Mouse (Mus musculus) forebrain, embryonic 15.5 days (tissue): ENCODE data around the gene Ddx19b. TPM values are rescaled to one million over a fixed set of nuclear protein-coding genes. Genes with fewer than 3 reads are reported as not detected.
"Not testable (repeated sequence)": the region's sequence is repeated elsewhere in the genome, so short reads cannot be mapped to it uniquely, and the experiment has no call there.

Experiments used
- ATAC-seq: fragments of 200-750 bp; cut with Nextera tagmentation; replicated peaks from 2 replicates; pipeline ENCODE4 v1.8.0; 2017; ENCODE audit warnings: mild to moderate bottlenecking, moderate TSS enrichment, moderate library complexity
- H3K27ac ChIP-seq: fragments of 300-500 bp; sonication (generic); replicated peaks from 2 replicates; pipeline ENCODE4 v1.5.1; 2015; ENCODE audit warnings: mild to moderate bottlenecking, inconsistent platforms
- H3K27me3 ChIP-seq: fragments of 300-500 bp; sonication (generic); 2 replicates; pipeline ENCODE4 v1.6.1; 2015; ENCODE audit warnings: inconsistent platforms
- H3K36me3 ChIP-seq: fragments of 300-500 bp; sonication (generic); 2 replicates; pipeline ENCODE4 v1.6.1; 2015; ENCODE audit warnings: mild to moderate bottlenecking, inconsistent platforms
- H3K4me1 ChIP-seq: fragments of 300-500 bp; sonication (generic); 2 replicates; pipeline ENCODE4 v1.6.1; 2015; ENCODE audit warnings: inconsistent platforms
- H3K4me2 ChIP-seq: fragments of 300-500 bp; sonication (generic); replicated peaks from 2 replicates; pipeline ENCODE4 v1.6.1; 2015; ENCODE audit warnings: mild to moderate bottlenecking, inconsistent platforms
- H3K4me3 ChIP-seq: fragments of 300-500 bp; sonication (generic); 2 replicates; pipeline ENCODE4 v1.5.1; 2015; ENCODE audit warnings: mild to moderate bottlenecking, inconsistent platforms
- H3K9ac ChIP-seq: fragments of 300-500 bp; sonication (generic); replicated peaks from 2 replicates; pipeline ENCODE4 v1.6.1; 2015; ENCODE audit warnings: mild to moderate bottlenecking, inconsistent platforms
- H3K9me3 ChIP-seq: fragments of 300-500 bp; sonication (generic); 2 replicates; pipeline ENCODE4 v1.6.1; 2016; ENCODE audit warnings: inconsistent platforms
- WGBS: fragments of 180-500 bp; shearing (Covaris S2); methylation state at CpG from one replicate; pipeline ENCODE4 v1.1.7; 2015; ENCODE audit warnings: mixed read lengths; 5-methylcytosine and 5-hydroxymethylcytosine counted together
- polyA plus RNA-seq: library from polyadenylated mRNA; unstranded; fragments of >200 nt; fragmentation: Nextera tagmentation; extraction: Ambion mirVana; gene quantifications from 2 replicates; pipeline ENCODE4 v1.2.1, GENCODE M21; 2015

The Ddx19b gene
- 8.2 and 8.9 TPM in 2 replicates for polyA plus RNA-seq

DNA sequence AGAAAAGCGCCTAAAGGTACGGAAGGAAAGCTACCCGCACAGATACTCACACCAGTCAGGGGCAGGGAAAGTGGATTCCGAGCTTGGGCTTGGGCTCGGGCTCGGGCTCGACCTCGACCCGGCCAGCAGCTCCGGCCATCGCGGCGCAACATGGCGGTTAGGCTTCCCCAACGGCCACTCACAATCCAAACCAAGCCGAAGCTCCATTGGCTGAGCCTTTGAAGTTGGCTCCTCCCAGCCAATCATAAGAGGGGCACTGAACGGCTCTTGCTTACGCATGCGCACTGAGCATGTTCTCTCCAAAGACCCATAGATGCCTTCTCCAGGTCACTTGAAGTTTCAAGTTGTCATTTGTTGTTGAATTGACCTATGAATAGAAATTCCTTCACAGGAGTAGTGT lies at the start of gene Ddx19b:
Ddx19b (minus strand) TSS at position 180 of the 400 bp plus-strand sequence.
- ATAC-seq: no peak
- peaks cover 10% of the 10 kb centered on the region; the same call in 1 of the 2 replicates for H3K27me3 ChIP-seq
- H3K4me1 ChIP-seq: peaks cover 38% of the 10 kb centered on the region
- H3K9me3 ChIP-seq: no peaks in the 10 kb centered on the region
- no peak within 1 kb of the TSS for H3K27ac ChIP-seq
- H3K9ac ChIP-seq: no peak within 1 kb of the TSS
- 97% methylated on average over 19 of the region's 19 CpGs for WGBS
- H3K4me3 ChIP-seq: no peak within 1 kb of the TSS
- no peak within 1 kb of the TSS for H3K4me2 ChIP-seq
- peaks cover 3% of the 10 kb centered on the region; the same call in 1 of the 2 replicates for H3K36me3 ChIP-seq

DNA sequence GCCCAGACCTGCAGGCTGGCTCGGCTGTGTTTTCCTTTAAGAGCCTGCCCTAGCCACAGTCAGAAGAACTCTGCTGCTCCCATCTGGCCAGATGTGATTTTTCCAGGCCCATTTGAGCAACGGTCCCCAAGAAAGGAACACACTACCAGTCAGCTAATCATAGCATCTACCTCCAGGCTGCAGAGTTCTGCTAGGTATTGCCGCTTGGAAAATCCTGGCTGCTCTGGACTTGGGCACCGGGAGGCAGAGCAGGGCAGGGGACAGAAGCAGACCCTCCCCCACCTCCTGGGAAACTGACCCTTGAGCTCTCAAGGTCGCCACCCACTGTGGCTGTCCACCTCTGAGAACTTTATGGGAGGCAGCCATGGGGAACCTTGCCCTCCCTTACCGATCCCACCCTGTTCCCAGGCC lies 48.3 kb upstream of the Ddx19b start:
- no peak overlapping the region for H3K9ac ChIP-seq
- H3K4me2 ChIP-seq: no peak overlapping the region
- no peak for ATAC-seq
- H3K4me1 ChIP-seq: no peaks in the 10 kb centered on the region
- H3K27me3 ChIP-seq: no peaks in the 10 kb centered on the region
- no peaks in the 10 kb centered on the region for H3K9me3 ChIP-seq
- no peak overlapping the region for H3K4me3 ChIP-seq
- H3K36me3 ChIP-seq: no peaks in the 10 kb centered on the region
- no peak overlapping the region for H3K27ac ChIP-seq
- WGBS: 41% methylated on average over 6 of the region's 6 CpGs

DNA sequence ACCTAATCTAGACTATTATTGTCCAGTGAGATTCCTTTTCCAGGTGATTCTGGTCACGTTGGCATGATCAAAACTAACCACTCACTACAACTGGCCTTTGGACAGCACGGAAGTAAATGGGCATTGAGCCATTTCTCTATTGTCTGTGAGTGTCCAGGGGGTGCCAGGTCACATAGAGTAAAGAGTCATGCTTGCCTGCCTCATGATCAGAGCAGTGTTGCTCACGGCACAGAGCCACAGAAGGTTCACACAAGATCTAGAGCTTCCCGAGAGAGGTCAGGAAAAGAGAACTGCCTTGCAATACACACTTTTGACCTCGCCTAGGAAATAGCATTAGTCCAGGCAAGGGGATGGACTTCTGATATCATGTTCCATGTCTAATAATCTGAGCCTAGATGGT lies 47.9 kb upstream of the Ddx19b start:
- 64% methylated on average over 5 of the region's 5 CpGs for WGBS
- Histone ChIP-seq H3K27me3 (no peaks in the 10 kb centered on the region), H3K27ac (no peak overlapping the region), H3K36me3 (no peaks in the 10 kb centered on the region), H3K9me3 (no peaks in the 10 kb centered on the region), H3K4me2 (no peak overlapping the region), H3K9ac (no peak overlapping the region), H3K4me3 (no peak overlapping the region), H3K4me1 (no peaks in the 10 kb centered on the region)
- ATAC-seq: no peak

DNA sequence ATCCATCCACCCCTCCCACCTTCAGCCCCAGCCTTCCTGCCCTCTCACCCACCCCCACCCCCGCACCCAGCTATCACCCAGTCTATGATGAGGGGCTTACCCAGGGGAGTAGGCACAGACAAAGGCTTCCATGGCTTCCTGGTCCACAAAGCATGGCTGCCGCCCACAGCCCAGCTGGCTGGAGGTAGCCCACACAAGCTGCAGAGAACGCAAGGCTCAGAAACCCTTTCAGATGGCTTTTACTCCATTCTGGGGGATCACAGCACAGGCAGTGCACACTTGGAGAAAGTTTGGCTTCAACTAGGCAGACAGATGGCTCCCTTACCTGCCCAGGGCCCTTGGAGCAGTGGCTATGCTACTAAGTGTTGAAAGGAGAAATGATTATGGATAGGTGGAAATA lies 44.4 kb upstream of the Ddx19b start:
- H3K9ac ChIP-seq: no peak overlapping the region
- H3K27me3 ChIP-seq: no peaks in the 10 kb centered on the region
- no peak overlapping the region for H3K27ac ChIP-seq
- no peak for ATAC-seq
- WGBS: 67% methylated on average over 3 of the region's 3 CpGs
- no peak overlapping the region for H3K4me3 ChIP-seq
- H3K9me3 ChIP-seq: no peaks in the 10 kb centered on the region
- no peaks in the 10 kb centered on the region for H3K4me1 ChIP-seq
- no peaks in the 10 kb centered on the region for H3K36me3 ChIP-seq
- H3K4me2 ChIP-seq: no peak overlapping the region

DNA sequence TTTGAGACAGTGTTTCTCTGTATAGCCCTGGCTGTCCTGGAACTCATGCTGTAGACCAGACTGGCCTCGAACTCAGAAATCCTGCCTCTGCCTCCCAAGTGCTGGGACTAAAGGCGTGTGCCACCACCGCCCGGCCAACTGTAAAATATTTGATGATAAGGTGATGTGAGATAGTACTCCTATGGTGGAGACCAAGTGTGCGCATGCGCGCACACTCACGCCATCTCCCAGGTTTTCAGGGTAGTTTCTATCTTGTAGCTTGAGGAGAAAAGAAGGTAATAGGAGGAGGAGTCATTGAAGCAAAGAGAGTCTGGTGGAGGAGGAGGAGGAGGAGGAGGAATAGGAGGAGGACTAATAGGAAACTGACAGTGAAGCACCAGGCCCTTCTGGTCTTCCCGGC lies 37.1 kb upstream of the Ddx19b start:
- ATAC-seq, H3K4me1 ChIP-seq, H3K27ac ChIP-seq, H3K9me3 ChIP-seq, H3K4me2 ChIP-seq, H3K9ac ChIP-seq, H3K4me3 ChIP-seq, H3K36me3 ChIP-seq, H3K27me3 ChIP-seq: not testable (repeated sequence)
- WGBS: 94% methylated on average over 9 of the region's 9 CpGs

DNA sequence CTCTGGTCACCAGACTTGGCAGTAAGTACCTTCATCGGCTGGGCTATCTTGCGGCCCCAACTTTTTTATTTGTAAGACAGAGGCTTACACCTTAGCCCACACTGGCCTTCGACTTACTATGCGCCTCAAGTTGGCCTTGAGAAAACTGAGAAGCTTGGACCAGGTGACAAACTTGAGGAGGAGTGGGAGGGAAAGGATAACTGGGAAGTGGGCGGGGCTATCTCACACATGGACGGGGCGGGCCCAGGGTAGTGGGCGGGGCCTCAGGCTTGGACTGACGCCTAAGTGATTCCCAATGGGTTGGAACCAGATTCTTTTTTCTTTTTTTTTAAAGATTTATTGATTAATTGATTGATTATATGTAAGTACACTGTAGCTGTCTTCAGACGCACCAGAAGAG lies 35.9 kb upstream of the Ddx19b start:
- H3K9me3 ChIP-seq: no peaks in the 10 kb centered on the region
- no peaks in the 10 kb centered on the region for H3K36me3 ChIP-seq
- H3K4me2 ChIP-seq: no peak overlapping the region
- H3K9ac ChIP-seq: no peak overlapping the region
- no peaks in the 10 kb centered on the region for H3K27me3 ChIP-seq
- no peak overlapping the region for H3K4me3 ChIP-seq
- ATAC-seq: no peak
- no peak overlapping the region for H3K27ac ChIP-seq
- peaks cover 5% of the 10 kb centered on the region for H3K4me1 ChIP-seq
- 28% methylated on average over 10 of the region's 10 CpGs for WGBS

DNA sequence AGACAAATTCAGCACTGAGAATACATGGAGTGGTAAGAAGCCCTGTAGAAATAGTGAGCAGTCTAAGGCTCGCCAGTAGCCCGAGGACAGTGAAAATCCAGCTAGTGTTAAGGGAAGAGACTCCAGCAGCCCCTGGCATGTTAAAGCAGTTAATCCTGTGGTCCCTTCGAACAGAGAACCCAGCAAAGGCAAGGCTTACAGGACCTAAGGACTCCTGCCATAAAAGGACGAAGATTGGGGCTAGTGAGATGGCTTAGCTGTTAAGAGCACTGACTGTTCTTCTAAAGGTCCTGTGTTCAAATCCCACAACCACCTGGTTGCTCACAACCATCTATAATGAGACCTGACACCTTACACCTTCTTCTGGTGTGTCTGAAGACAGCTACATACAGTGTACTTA lies 34.8 kb upstream of the Ddx19b start:
- Histone ChIP-seq H3K4me1 (peaks cover 10% of the 10 kb centered on the region), H3K36me3 (no peaks in the 10 kb centered on the region), H3K9me3 (no peaks in the 10 kb centered on the region), H3K27me3 (no peaks in the 10 kb centered on the region), H3K4me3 (no peak overlapping the region), H3K9ac (no peak overlapping the region), H3K4me2 (no peak overlapping the region), H3K27ac (no peak overlapping the region)
- 71% methylated on average over 4 of the region's 4 CpGs for WGBS
- ATAC-seq: no peak

DNA sequence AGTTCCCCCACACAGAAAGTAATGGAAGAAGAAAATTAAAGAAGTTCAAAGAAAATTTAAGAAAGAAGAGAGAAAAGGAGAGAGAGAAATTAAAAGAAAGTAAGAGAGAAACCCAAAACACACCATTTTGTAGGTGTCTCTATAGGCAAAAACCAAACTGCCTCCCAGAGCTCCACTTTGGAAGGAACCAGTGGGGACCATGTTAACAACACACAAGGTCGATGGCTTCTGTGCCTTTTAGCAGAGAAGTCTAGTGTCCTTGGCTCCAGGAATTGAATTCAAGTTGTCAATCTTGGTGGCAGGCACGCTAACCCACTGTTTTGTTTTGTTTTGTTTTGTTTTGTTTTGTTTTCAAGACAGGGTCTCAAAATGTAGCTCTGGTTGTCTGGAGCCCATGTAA lies 31.3 kb upstream of the Ddx19b start:
- Histone ChIP-seq H3K9me3 (no peaks in the 10 kb centered on the region), H3K4me3 (peak overlapping the region; percentile 91), H3K27ac (peak overlapping the region; percentile 55; the same call in 1 of the 2 replicates), H3K36me3 (0 out of 2 replicates have a peak, but pooled peaks cover 4% of the 10 kb centered on the region), H3K9ac (no peak overlapping the region), H3K4me1 (peaks cover 18% of the 10 kb centered on the region), H3K4me2 (peak overlapping the region; percentile 73), H3K27me3 (no peaks in the 10 kb centered on the region)
- ATAC-seq: no peak
- 41% methylated on average over 2 of the region's 2 CpGs for WGBS

DNA sequence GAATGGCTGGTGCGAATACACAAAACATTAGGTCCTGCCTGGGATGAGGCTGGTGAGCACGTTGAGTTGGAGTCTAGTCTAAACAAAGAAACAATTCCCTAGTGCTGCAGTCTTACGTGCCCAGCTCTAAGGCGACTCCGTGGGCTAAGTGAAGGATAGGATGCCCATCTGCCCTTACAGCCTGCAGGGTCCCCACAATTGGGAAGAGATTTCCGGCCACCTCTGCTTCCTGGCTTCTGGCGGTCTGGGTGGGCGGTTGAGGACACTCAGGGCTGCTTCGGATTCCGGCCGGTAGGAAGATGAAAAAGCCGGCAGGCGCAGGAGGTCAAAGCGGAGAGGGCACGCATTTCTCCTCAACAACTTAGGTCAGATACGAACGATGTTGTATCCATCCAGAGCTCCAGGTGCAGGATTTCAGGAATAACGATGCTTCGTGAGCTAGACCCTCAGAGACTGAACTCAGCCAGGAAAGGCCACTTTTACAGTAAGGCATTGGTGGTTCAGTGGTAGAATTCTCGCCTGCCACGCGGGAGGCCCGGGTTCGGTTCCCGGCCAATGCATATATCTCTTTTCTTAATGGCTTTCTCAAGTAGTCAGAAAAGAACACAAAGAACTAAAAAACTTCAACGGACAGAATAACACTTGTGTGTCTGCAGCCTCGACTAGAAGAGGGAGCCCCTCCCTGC lies 30.7 kb upstream of the Ddx19b start:
- 0 out of 2 replicates have a peak, but pooled peaks cover 5% of the 10 kb centered on the region for H3K36me3 ChIP-seq
- H3K4me3 ChIP-seq: peak overlapping the region; percentile 91
- H3K4me1 ChIP-seq: peaks cover 25% of the 10 kb centered on the region
- peak overlapping the region; percentile 73 for H3K4me2 ChIP-seq
- peak overlapping the region; percentile 93 for H3K27ac ChIP-seq
- H3K27me3 ChIP-seq: no peaks in the 10 kb centered on the region
- no peaks in the 10 kb centered on the region for H3K9me3 ChIP-seq
- ATAC-seq: peak; percentile 89
- WGBS: under 1% methylated on average over 27 of the region's 27 CpGs
- H3K9ac ChIP-seq: peak overlapping the region; percentile 82

DNA sequence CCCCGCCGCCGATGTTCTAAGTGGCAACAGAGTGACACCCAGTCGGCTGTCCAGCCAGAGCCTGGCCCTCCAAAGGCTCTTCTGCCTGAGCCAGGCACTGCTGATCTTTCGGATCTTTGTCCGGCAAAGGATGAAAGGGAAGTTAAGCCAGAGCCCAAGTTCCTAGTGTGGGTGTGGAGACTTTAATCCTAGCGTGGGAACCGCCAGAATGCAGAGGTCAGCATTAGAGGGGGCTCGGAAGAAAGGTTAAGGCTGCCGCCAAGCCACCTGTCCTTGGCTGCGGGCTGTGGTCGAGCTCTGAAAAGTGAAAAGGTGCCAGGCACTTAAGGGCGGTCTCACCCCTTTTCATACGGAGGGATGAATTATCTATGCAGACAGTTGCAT lies 30.1 kb upstream of the Ddx19b start:
- peak overlapping the region; percentile 91 for H3K4me3 ChIP-seq
- H3K9ac ChIP-seq: peak overlapping the region; percentile 82
- H3K4me1 ChIP-seq: peaks cover 30% of the 10 kb centered on the region
- peak overlapping the region; percentile 73 for H3K4me2 ChIP-seq
- H3K27me3 ChIP-seq: no peaks in the 10 kb centered on the region
- H3K27ac ChIP-seq: peak overlapping the region; percentile 93
- H3K9me3 ChIP-seq: no peaks in the 10 kb centered on the region
- no peak; the same call in 1 of the 2 replicates for ATAC-seq
- WGBS: under 1% methylated on average over 14 of the region's 14 CpGs
- 0 out of 2 replicates have a peak, but pooled peaks cover 5% of the 10 kb centered on the region for H3K36me3 ChIP-seq

DNA sequence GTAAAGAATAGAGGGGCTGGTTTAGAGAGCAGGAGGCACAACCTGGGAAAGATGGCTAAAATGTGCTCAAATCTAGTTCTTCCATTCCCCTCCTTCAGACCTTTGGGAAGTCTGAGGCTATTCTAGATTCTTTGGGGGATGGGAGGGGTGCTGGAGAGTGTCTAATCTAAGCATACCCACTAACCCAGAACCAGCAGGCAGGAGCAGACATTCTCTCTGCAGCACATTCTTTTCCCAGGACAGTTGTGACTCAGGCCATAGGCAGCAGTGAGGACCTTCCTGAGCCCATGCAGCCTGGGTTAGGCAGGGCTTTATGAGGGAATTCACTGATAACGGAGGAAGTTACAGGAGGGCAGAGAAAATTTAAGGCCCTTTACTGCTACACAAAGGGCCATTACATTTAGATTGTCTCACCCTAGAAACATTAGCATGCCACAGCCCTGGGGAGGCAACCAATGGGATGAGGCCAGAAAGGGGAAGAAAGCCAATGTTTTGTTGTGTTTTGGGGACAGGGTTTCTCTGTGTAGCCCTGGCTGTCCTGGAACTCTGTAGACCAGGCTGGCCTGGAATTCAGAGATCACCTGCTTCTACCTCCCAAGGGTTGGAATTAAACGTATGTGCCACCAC lies 27.5 kb upstream of the Ddx19b start:
- Histone ChIP-seq H3K4me3 (no peak overlapping the region), H3K27ac (no peak overlapping the region), H3K27me3 (no peaks in the 10 kb centered on the region), H3K36me3 (peaks cover 21% of the 10 kb centered on the region), H3K9ac (no peak overlapping the region), H3K4me1 (peaks cover 30% of the 10 kb centered on the region), H3K4me2 (no peak overlapping the region), H3K9me3 (no peaks in the 10 kb centered on the region)
- ATAC-seq: no peak
- WGBS: 83% methylated on average over 2 of the region's 2 CpGs

DNA sequence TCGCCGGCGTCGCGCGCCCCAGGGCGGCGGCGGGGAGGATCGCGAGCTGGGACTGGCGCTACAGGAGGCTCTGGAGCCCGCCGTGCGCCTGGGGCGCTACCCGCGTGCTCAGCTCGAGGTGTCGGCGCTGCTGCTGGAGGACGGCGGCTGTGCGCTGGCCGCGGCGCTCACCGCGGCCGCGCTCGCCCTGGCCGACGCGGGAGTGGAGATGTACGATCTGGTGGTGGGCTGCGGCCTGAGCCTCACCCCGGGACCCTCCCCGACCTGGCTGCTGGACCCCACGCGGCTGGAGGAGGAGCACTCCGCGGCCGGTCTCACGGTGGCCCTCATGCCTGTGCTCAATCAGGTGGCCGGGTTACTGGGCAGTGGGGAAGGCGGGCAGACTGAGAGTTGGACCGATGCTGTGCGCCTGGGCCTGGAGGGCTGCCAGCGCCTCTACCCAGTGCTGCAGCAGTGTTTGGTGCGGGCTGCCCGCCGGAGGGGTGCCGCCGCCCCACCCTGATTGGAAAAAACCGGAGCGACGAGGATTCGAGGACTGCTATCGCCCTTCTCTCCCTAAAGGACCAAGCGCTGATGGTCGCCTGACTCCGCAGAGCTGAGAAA lies 25.2 kb upstream of the Ddx19b start:
- Histone ChIP-seq H3K27ac (peak overlapping the region; percentile 78), H3K36me3 (peaks cover 44% of the 10 kb centered on the region), H3K4me2 (peak overlapping the region; percentile 99), H3K9me3 (no peaks in the 10 kb centered on the region), H3K9ac (peak overlapping the region; percentile 80), H3K27me3 (no peaks in the 10 kb centered on the region), H3K4me1 (peaks cover 25% of the 10 kb centered on the region), H3K4me3 (peak overlapping the region; percentile 98)
- ATAC-seq: peak; percentile 46
- WGBS: under 1% methylated on average over 59 of the region's 63 CpGs
